Mouse (Mus musculus) heart, embryonic 16.5 days (tissue): Measurements from ENCODE around the gene Nlrp6. TPM values are rescaled to one million over a fixed set of nuclear protein-coding genes. Genes with fewer than 3 reads are reported as not detected.

Experiments used
- ATAC-seq: fragments of 200-750 bp; cut with Nextera tagmentation; replicated peaks from 2 replicates; pipeline ENCODE4 v1.8.0; 2017; ENCODE audit warnings: moderate number of reproducible peaks; ENCODE audit not compliant: insufficient read depth, low FRiP score; ENCODE audit errors: extremely low read depth
- H3K27ac ChIP-seq: fragments of 300-500 bp; sonication (generic); 2 replicates; pipeline ENCODE4 v1.5.1; 2014; ENCODE audit warnings: mild to moderate bottlenecking, low read length, control low read depth, moderate library complexity
- H3K27me3 ChIP-seq: fragments of 300-500 bp; sonication (generic); 2 replicates; pipeline ENCODE4 v1.6.1; 2014; ENCODE audit warnings: low read length, mixed read lengths; ENCODE audit not compliant: control insufficient read depth, insufficient read depth
- H3K36me3 ChIP-seq: fragments of 300-500 bp; sonication (generic); 2 replicates; pipeline ENCODE4 v1.6.1; 2014; ENCODE audit not compliant: control insufficient read depth, insufficient read depth
- H3K4me1 ChIP-seq: fragments of 300-500 bp; sonication (generic); 2 replicates; pipeline ENCODE4 v1.6.1; 2014; ENCODE audit warnings: low read length, mixed read lengths; ENCODE audit not compliant: control insufficient read depth, insufficient read depth
- H3K4me2 ChIP-seq: fragments of 300-500 bp; sonication (generic); 2 replicates; pipeline ENCODE4 v1.6.1; 2014; ENCODE audit warnings: low read depth, mild to moderate bottlenecking, control low read depth, low read length
- H3K4me3 ChIP-seq: fragments of 300-500 bp; sonication (generic); 2 replicates; pipeline ENCODE4 v1.5.1; 2014; ENCODE audit warnings: mild to moderate bottlenecking, control low read depth, low read length
- H3K9ac ChIP-seq: fragments of 300-500 bp; sonication (generic); 2 replicates; pipeline ENCODE4 v1.6.1; 2014; ENCODE audit warnings: low read length, control low read depth
- H3K9me3 ChIP-seq: fragments of 300-500 bp; sonication (generic); replicated peaks from 2 replicates; pipeline ENCODE4 v1.6.1; 2016; ENCODE audit warnings: low read length; ENCODE audit not compliant: control insufficient read depth
- WGBS: fragments of 180-500 bp; shearing (Covaris S2); extraction: QIAGEN DNeasy Blood & Tissue Kit; methylation state at CpG from one replicate; pipeline ENCODE4 v1.1.7; 2014; 5-methylcytosine and 5-hydroxymethylcytosine counted together
- polyA plus RNA-seq: library from polyadenylated mRNA; unstranded; fragments of >200 nt; fragmentation: Nextera tagmentation; extraction: Ambion mirVana; gene quantifications from 2 replicates; pipeline ENCODE4 v1.2.1, GENCODE M21; 2015

Nlrp6 gene
- polyA plus RNA-seq, 1 experiment from 2014 or later: 1.6 TPM

DNA sequence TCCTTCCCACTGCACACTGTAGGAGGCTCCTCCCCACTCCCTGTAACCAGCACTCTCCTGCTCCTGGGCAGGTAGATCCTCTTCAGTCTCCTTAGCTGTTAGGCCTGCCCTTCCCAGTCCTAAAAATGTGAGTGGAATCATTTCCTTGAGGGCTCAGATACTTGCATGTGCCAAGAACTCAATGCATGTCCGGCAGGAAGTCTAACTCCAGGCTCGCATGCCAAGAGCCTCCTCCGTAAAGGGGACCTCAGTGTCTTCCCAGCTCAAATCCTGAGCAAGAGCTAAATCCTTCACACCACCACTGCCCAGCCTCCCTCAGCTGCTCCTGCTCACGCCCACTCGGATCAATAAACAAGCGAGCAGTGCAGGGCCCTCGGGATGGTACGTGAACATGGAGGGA lies 30.3 kb downstream of the Nlrp6 start:
- H3K4me1 ChIP-seq: peaks cover 36% of the 10 kb centered on the region
- WGBS: 38% methylated on average over 8 of the region's 8 CpGs
- H3K9ac ChIP-seq: no peak overlapping the region
- H3K36me3 ChIP-seq: no peaks in the 10 kb centered on the region; the same call in 1 of the 2 replicates
- ATAC-seq: no peak
- H3K9me3 ChIP-seq: no peaks in the 10 kb centered on the region
- no peak overlapping the region for H3K4me3 ChIP-seq
- H3K27me3 ChIP-seq: no peaks in the 10 kb centered on the region
- H3K27ac ChIP-seq: peak overlapping the region; percentile 50
- H3K4me2 ChIP-seq: peak overlapping the region; percentile 19; the same call in 1 of the 2 replicates

GRCm38 (mm10) chr7:140951765-140952164 lies 31.1 kb downstream of the Nlrp6 start:
- Histone ChIP-seq H3K36me3 (no peaks in the 10 kb centered on the region; the same call in 1 of the 2 replicates), H3K4me1 (peaks cover 37% of the 10 kb centered on the region), H3K9me3 (no peaks in the 10 kb centered on the region), H3K27ac (peak overlapping the region; percentile 50), H3K4me3 (no peak overlapping the region), H3K4me2 (no peak overlapping the region), H3K9ac (no peak overlapping the region), H3K27me3 (no peaks in the 10 kb centered on the region)
- 62% methylated on average over 6 of the region's 6 CpGs for WGBS
- no peak for ATAC-seq

DNA sequence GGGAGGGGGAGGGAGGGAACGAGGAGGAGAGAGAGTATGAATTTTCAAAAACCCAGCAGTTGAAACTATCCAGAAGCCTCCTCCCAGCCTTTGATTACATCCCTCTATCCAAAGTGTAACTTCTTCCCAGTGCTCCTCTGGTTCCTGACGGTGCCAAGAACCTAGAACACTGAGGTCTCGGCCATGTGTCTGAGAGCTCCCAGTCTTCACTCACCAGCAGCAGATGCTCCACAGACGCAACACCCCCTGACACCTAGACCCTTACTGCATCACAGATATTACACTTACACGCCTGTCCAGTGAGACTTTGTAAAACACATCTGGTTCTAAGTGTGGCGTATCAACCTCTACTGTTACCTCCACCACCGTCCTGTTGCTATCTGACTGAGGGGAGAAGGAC lies 31.7 kb downstream of the Nlrp6 start:
- Histone ChIP-seq H3K36me3 (no peaks in the 10 kb centered on the region; the same call in 1 of the 2 replicates), H3K4me2 (no peak overlapping the region), H3K27ac (no peak overlapping the region), H3K27me3 (no peaks in the 10 kb centered on the region), H3K4me3 (no peak overlapping the region), H3K9ac (no peak overlapping the region), H3K4me1 (peaks cover 36% of the 10 kb centered on the region), H3K9me3 (no peaks in the 10 kb centered on the region)
- ATAC-seq: no peak
- WGBS: 72% methylated on average over 7 of the region's 7 CpGs

- no peak for ATAC-seq
- H3K4me2 ChIP-seq: peak overlapping the region; percentile 82
- 0 out of 2 replicates have a peak overlapping the region, but pooled peaks have one; percentile 7 for H3K27ac ChIP-seq
- 69% methylated on average over 11 of the region's 11 CpGs for WGBS
- no peaks in the 10 kb centered on the region for H3K27me3 ChIP-seq
- H3K36me3 ChIP-seq: no peaks in the 10 kb centered on the region; the same call in 1 of the 2 replicates
- no peak overlapping the region for H3K4me3 ChIP-seq
- H3K9me3 ChIP-seq: no peaks in the 10 kb centered on the region
- peaks cover 34% of the 10 kb centered on the region for H3K4me1 ChIP-seq
- H3K9ac ChIP-seq: no peak overlapping the region
These were observed 32.4 kb downstream of the Nlrp6 start for GRCm38 (mm10) chr7:140953133-140953532.

DNA sequence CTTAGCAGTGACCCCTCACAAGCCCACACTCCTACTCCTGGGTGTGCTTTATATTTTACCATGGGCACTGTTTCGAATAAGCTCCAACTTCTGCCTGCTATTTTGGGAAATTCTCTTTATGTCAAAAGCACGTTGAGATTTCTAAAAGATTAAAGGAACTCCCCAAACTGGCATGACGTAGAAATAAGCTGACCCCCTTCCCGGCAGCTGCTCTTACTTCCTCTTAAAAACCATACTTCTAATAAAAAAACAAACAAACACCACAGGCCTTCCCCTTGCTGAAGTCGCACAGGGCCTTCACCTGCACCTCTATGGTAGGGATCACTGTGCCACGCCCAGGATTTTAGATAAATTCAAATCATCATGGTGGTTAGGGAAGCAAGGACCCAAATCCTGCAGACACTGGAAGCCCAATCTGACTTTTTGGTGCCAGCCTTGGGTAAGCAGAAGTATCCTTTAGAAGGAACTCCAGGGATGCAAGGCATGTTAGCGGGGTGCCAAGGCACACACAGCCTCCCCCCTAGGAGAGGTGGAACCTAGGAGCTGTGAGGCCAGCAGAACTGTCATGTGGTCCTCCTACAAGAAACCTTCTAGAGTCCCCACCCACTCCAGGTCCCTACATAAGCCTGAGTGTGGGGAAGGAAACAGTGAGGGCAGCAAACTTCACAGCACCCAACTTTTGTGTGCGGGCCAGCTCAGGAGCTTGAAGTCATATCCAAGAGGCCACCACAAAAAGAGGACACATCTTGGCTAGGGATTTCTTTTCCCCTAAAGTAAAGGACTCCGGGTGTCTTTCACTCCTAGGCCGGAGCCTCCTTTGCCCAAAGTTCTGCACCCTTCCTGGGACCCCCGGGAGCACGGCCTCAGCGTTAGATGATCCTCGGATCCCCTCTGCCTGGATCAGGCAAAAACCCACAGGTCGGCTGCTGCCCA lies 33.4 kb downstream of the Nlrp6 start:
- WGBS: 55% methylated on average over 15 of the region's 15 CpGs
- no peaks in the 10 kb centered on the region for H3K36me3 ChIP-seq
- peak overlapping the region; percentile 69 for H3K27ac ChIP-seq
- H3K9me3 ChIP-seq: no peaks in the 10 kb centered on the region
- peak overlapping the region; percentile 81 for H3K9ac ChIP-seq
- no peak for ATAC-seq
- peaks cover 3% of the 10 kb centered on the region for H3K27me3 ChIP-seq
- peaks cover 32% of the 10 kb centered on the region for H3K4me1 ChIP-seq
- H3K4me3 ChIP-seq: peak overlapping the region; percentile 69
- H3K4me2 ChIP-seq: peak overlapping the region; percentile 82

DNA sequence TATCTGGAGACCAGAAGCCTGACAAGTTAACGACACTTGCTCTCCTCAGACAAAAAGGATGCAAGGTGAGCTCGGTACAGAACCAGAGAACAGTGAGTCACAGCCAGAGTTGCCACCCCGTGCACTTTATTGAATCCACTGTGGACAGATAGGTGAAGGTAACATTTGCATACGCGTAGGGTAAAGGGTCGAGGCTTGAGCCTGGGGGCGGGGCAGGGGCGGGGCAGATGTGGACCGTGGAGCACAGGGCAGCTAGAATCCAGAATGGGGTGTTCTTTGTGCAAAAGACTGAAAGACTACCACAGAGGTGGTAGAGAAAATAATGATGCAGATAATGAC lies 34.0 kb downstream of the Nlrp6 start:
- Histone ChIP-seq H3K9ac (peak overlapping the region; percentile 81), H3K27me3 (peaks cover 3% of the 10 kb centered on the region), H3K36me3 (no peaks in the 10 kb centered on the region), H3K4me1 (peaks cover 32% of the 10 kb centered on the region), H3K4me2 (peak overlapping the region; percentile 82), H3K9me3 (no peaks in the 10 kb centered on the region), H3K4me3 (peak overlapping the region; percentile 69), H3K27ac (peak overlapping the region; percentile 86)
- no peak for ATAC-seq
- WGBS: 7% methylated on average over 9 of the region's 9 CpGs

GRCm38 (mm10) chr7:140955342-140955741 lies 34.6 kb downstream of the Nlrp6 start:
- H3K9ac ChIP-seq: peak overlapping the region; percentile 81
- peak overlapping the region; percentile 69 for H3K4me3 ChIP-seq
- H3K36me3 ChIP-seq: no peaks in the 10 kb centered on the region
- H3K4me1 ChIP-seq: peaks cover 30% of the 10 kb centered on the region
- peak overlapping the region; percentile 86 for H3K27ac ChIP-seq
- peak overlapping the region; percentile 82 for H3K4me2 ChIP-seq
- WGBS: 2% methylated on average over 17 of the region's 17 CpGs
- ATAC-seq: no peak
- H3K9me3 ChIP-seq: no peaks in the 10 kb centered on the region
- peaks cover 3% of the 10 kb centered on the region for H3K27me3 ChIP-seq

DNA sequence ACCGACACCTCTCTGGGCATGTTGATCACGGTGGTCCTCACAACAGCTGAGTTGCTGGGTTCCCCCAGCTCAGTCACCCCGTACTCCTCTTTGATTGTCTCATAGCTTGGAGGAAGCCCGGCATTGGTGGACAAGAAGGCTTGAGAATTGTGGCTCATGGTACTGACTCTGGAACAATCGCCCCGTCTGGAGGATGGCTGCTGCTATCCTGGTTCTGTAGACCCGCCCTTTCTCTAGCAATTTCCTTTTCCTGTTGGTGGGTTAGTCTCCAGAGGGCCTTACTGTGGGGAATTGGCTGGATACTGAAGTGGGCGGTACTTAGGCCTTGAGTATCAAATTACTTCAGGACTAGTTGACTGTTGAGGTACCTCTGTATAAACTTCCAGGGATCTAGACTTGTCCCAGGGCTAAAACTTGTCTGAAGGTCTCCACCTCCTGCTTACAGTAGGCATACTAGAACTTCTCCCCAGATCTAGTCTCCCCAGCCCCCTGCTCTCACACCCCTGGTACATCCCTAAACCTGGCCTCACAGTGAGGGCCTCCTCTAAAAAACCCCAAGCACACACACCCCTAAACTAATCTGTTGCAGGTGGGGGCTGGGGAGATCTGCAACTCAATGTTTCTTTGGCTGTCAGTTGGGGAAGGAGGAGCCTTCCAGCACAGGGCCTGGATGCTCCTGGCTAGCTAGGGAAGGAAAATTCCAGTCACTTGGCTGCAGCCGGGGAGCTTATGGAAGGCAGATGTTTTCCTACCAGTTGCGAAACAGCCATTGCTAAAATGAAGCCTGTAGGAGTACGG lies 35.3 kb downstream of the Nlrp6 start, which contains the start of the genes Gm45717 and Ifitm2:
TSS of gene Gm45717 (minus strand) at position 180 of the 798 bp plus-strand sequence.
TSS of gene Ifitm2 (minus strand) at position 230 of the 798 bp plus-strand sequence.
- H3K27me3 ChIP-seq: peaks cover 3% of the 10 kb centered on the region
- H3K9ac ChIP-seq: peak within 1 kb of the TSS; percentile 81
- peaks cover 24% of the 10 kb centered on the region for H3K4me1 ChIP-seq
- peak within 1 kb of the TSS; percentile 82 for H3K4me2 ChIP-seq
- H3K4me3 ChIP-seq: peak within 1 kb of the TSS; percentile 69
- ATAC-seq: peak; percentile 81
- no peaks in the 10 kb centered on the region for H3K36me3 ChIP-seq
- peak within 1 kb of the TSS; percentile 86 for H3K27ac ChIP-seq
- no peaks in the 10 kb centered on the region for H3K9me3 ChIP-seq
- WGBS: 8% methylated on average over 11 of the region's 11 CpGs
